Mouse (Mus musculus) brain, embryonic 14.5 days (tissue): ENCODE data around the gene Cdc20b. TPM values are rescaled to one million over a fixed set of nuclear protein-coding genes. Genes with fewer than 3 reads are reported as not detected.

Source experiments
- DNase-seq: peaks from one replicate; pipeline ENCODE4 v3.0.0-alpha.2; 2011; ENCODE audit warnings: low read depth
- CTCF ChIP-seq: fragments of 200-500 bp; IDR thresholded peaks from 2 replicates; pipeline ENCODE4 v1.5.1; 2012; ENCODE audit warnings: inconsistent platforms, mild to moderate bottlenecking, moderate library complexity, borderline replicate concordance; ENCODE audit not compliant: insufficient read depth, insufficient read length; ENCODE audit errors: extremely low read depth
- POLR2A ChIP-seq: fragments of 200-500 bp; IDR thresholded peaks from 2 replicates; pipeline ENCODE4 v1.6.1; 2012; ENCODE audit warnings: mild to moderate bottlenecking, inconsistent platforms, borderline replicate concordance; ENCODE audit not compliant: poor library complexity, insufficient read depth, insufficient read length, severe bottlenecking; ENCODE audit errors: extremely low read depth
- polyA plus RNA-seq: library from polyadenylated mRNA; depleted of rRNA; stranded (reverse); fragments of >200 nt; gene quantifications from 2 replicates; pipeline ENCODE4 v1.2.3, GENCODE M21; 2012

The Cdc20b gene
- polyA plus RNA-seq, 1 experiment = 0.86 TPM

DNA sequence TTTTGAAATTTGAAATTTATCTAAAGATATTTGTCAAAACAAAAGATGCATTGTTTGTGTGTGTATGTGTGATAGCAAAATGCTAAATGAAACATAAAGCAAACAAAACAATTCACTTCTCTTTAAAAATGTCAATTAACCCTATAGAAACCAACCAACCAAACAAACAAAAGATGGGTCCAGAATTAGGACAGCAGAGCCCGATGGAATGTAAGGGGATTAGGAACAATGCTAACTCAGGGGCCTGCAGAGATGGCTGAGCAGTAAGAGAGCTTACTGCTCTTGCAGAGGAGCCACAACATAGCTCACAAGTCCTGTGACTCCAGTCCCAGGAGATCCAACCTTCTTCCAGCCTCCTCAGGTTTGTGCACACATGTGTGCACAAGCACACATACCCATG, 47.2 kb downstream of the Cdc20b start:
- DNase-seq = no peak
- TF ChIP-seq CTCF = no peak
- TF ChIP-seq POLR2A = no peak

DNA sequence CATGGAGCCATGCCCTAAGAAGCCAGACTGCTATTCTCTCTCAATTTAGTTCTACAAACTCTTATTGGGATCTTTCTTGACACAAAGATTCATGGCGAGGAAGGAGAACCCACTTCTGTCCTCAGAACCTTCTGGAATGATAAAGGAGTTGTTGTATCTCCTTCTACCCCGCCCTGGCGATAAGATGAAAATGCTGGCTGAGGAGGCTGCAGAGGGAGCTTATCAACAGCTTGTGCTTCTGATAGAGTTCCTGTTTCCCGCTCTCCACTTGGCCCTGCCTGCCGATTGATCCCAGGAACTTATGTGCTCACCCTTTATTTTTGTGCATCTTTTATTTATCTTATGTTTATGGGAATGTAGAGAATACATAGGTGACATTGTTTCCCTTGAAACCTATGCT, 49.8 kb downstream of the Cdc20b start:
- TF ChIP-seq POLR2A = no peak
- no peak for DNase-seq

DNA sequence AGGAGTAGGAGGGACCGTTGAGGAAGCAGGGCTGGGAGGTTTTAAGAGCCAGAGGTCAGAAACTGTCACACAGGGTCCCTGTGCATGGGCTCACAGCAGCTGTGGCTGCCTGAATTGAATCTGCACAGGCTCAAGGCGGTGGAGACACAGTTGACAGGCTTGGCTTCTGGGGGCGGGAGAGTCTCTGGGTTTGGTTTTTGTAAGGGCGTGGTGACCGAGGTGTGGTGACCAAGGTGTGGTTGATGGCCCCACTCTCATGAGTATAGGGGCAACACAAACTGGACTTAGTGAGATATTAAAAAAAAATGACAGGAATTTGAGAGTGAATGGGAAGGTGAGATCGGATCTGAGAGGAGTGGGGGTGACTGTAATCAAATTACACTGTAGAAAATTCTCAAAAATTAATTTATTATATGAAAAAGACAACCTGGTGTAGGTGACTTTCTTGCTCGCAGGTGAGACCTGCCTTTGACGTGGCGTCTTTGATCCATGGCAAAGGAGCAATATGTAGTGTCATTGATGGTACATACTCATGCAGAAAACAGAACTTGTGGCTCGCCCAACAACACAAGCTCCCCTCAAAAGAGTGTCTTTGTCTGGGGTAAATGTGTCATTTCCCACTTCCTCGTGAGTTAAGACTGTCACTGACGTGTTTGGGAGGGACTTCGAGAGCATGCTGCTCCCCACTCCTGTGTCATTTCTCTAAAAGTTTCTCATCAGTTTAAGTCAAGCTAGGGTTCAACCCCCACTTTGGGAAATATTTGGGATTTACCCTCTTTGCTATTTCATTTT, 52.5 kb downstream of the Cdc20b start:
- DNase-seq = no peak
- no peak for TF ChIP-seq CTCF
- no peak for TF ChIP-seq POLR2A

DNA sequence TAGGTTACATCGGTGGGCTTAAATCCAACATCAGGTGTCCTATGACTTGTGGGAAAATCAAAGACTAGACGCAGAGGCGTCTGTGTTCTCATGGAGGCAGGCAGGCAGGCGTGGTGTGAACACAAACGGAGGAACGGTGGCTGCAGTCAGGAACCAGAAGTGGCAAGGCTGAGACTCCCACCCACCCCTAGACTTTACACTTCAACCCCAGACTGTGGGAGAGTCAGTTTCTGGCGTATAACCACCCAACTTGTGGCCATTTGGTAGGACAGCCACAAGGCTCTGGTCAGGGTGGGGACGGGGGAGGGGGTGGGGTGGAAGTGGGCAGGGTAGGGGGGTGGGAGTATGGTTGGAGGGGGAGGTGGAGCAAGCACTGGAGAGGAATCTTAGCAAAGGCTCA, 55.6 kb downstream of the Cdc20b start:
- DNase-seq = no peak
- TF ChIP-seq POLR2A (no peak), CTCF (no peak)

DNA sequence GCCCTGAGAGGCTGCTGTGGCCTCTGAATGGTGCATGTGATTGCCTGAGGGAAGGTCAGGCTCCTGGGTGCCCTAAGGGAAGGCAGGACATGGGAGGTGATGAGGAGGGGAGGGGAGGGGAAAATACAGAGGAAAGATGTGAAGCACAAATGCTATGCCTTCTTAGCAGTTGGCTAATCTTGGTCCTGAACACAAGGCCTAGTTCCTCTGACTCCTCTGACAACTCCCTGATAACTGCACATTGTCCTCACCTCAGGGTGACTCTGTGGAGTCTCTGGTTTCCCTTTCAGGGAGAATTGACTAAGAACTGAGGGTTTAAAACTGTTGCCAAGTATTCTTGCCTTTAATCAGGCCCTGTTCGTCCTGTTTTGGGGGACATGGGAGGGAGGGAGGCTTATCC, 59.7 kb downstream of the Cdc20b start:
- no peak for DNase-seq
- TF ChIP-seq CTCF (no peak), POLR2A (no peak)

DNA sequence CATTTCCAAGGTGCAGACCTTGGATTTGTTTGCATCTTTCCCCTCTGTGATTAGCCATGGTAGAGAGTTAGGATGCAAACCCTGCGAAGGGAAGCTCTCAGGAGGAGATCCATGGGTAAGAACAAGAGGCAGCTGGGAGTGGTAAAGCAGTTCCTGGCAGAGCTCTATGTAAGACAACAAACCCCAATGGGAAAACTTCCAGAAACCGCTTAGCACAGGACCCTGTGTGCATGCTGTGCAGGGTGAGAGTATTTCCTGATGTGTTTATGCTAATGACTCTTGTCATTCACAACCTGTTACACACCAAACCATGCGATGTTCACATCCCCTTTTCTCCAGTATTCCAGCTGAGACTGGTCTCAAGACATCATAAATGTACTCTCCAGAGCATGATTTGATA, 62.1 kb downstream of the Cdc20b start:
- peak; percentile 14 for DNase-seq

DNA sequence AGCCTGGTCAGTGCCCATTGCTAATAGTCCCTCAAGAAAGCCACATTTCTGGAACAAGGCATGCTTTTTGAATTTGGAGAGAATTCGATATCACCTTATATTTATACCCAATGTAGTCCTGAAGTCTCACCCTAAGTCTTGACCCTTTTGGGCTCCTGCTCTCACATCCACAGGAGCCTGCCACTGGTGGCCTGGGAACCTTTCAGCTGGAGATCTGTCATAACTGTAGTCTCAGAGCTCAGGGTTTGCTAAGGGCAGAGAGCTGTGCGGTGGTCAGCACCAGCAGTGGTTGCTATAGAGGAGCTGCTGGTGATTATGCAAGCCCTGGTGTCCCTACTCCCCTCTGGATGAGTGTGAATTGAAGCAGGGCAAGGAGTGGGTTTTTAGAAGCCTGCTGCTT, 63.5 kb downstream of the Cdc20b start:
- TF ChIP-seq CTCF (no peak), POLR2A (no peak)
- DNase-seq = no peak

More for the DNA sequence above, 62.1 kb downstream of the Cdc20b start:
- TF ChIP-seq CTCF (no peak), POLR2A (no peak)

DNA sequence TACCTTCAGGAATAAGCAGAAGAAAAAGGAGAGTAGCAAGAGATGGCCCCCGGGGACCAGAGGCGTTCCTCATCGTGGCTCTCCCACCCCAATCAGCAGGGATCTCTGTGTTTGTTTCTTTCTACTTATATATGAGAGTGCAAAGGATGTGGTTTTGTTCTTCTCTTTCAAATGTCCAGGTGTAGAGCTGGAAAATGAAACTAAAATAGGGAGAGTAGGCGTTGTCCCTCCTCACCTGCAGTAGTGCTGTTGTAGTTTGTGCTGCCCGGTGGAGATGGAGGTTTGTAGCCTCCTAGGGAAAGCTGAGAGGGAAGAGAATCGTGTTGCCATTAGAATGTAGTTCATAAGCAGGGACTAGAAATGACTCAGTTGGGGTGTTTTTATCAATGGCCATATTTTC, 66.0 kb downstream of the Cdc20b start, which contains the start of gene Gzma:
Gzma (minus strand) TSS at position 103 of the 400 bp plus-strand sequence.
- TF ChIP-seq POLR2A (no peak), CTCF (no peak)
- no peak for DNase-seq

DNA sequence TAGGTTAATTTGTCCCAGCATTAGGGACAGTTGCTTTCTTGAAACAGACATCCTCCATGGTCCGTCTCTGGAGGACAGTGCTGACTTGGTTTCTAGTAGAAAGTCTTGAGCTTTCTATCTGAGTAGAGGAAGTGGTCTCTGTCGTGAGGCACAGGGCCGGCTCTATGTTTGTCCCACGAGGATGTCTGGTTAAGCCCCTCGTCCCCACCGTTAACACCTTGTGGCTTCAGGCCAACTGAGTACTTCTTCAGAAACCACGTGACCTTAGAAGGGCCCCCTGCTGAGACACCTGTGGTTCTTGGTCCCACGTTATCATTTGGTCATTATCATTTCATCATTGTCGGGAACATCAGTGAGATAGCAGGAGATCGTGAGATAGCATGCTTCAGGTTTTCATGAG, 66.9 kb downstream of the Cdc20b start:
- TF ChIP-seq POLR2A = no peak
- DNase-seq = no peak

DNA sequence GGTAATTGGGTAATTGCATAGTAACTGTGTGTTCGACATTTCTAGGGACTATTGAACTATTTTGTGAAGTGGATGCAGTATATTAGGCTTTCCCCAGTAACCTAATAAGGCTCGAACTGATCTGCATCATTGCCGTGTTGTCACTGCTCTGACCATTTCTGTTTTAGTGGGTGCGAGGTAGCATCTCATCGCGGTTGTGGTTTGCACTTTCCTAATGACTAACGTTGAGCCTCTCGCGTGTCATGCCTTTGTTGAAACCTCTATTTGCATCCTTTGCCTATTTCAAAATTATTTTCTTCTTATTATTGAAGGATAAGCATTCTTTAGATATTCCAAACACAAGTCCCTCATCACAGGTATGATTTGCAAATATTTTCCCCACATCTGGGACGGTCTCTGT, 69.8 kb downstream of the Cdc20b start:
- TF ChIP-seq POLR2A = no peak
- TF ChIP-seq CTCF = no peak
- no peak for DNase-seq

DNA sequence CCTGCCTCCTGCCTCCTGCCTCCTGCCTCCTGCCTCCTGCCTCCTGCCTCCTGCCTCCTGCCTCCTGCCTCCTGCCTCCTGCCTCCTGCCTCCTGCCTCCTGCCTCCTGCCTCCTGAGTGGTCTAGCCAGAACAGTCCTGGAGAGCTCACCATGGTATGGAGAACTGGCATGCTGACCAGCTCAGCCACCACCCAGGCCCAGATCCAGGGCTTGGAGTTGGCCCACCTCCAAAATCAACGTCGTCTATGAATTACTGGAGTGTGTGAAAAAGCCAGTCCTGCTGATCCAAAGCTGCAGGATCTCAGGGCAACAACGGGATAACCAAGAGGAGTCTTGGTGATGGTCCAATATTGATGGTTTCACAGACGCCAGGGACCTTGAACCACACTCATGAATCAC, 84.1 kb downstream of the Cdc20b start:
- peak; percentile 28 for DNase-seq
- TF ChIP-seq CTCF (no peak), POLR2A (no peak)
